Mouse (Mus musculus) forebrain, embryonic 12.5 days (tissue): Measurements from ENCODE around the gene Esx1. TPM values are rescaled to one million over a fixed set of nuclear protein-coding genes. Genes with fewer than 3 reads are reported as not detected.

Source experiments
- ATAC-seq: fragments of 200-750 bp; cut with Nextera tagmentation; 2 replicates; pipeline ENCODE4 v1.8.0; 2017; ENCODE audit warnings: moderate TSS enrichment; ENCODE audit not compliant: low FRiP score
- H3K27ac ChIP-seq: fragments of 300-500 bp; sonication (generic); 2 replicates; pipeline ENCODE4 v1.5.1; 2016; ENCODE audit warnings: mild to moderate bottlenecking
- H3K27me3 ChIP-seq: fragments of 300-500 bp; sonication (generic); 2 replicates; pipeline ENCODE4 v1.6.1; 2016; ENCODE audit warnings: mild to moderate bottlenecking
- H3K36me3 ChIP-seq: fragments of 300-500 bp; sonication (generic); replicated peaks from 2 replicates; pipeline ENCODE4 v1.6.1; 2016; ENCODE audit warnings: mild to moderate bottlenecking
- H3K4me1 ChIP-seq: fragments of 300-500 bp; sonication (generic); 2 replicates; pipeline ENCODE4 v1.6.1; 2016
- H3K4me2 ChIP-seq: fragments of 300-500 bp; sonication (generic); 2 replicates; pipeline ENCODE4 v1.6.1; 2016; ENCODE audit warnings: mild to moderate bottlenecking, moderate library complexity
- H3K4me3 ChIP-seq: fragments of 300-500 bp; sonication (generic); replicated peaks from 2 replicates; pipeline ENCODE4 v1.5.1; 2016; ENCODE audit warnings: mild to moderate bottlenecking
- H3K9ac ChIP-seq: fragments of 300-500 bp; sonication (generic); 2 replicates; pipeline ENCODE4 v1.6.1; 2016; ENCODE audit warnings: mild to moderate bottlenecking
- H3K9me3 ChIP-seq: fragments of 300-500 bp; sonication (generic); 2 replicates; pipeline ENCODE4 v1.6.1; 2016
- WGBS: fragments of 180-500 bp; shearing (Covaris S2); methylation state at CpG from one replicate; pipeline ENCODE4 v1.1.7; 2016; 5-methylcytosine and 5-hydroxymethylcytosine counted together
- polyA plus RNA-seq: library from polyadenylated mRNA; unstranded; fragments of >200 nt; fragmentation: Nextera tagmentation; extraction: Ambion mirVana; gene quantifications from 2 replicates; pipeline ENCODE4 v1.2.1, GENCODE M21; 2016

The Esx1 gene
- not detected in 2 replicates for polyA plus RNA-seq

- H3K27ac ChIP-seq, result no peak within 1 kb of the TSS
- H3K4me1 ChIP-seq, result peaks cover 10% of the 10 kb centered on the region
- no peak within 1 kb of the TSS for H3K9ac ChIP-seq
- H3K4me3 ChIP-seq, result peak within 1 kb of the TSS; percentile 13
- peak within 1 kb of the TSS; percentile 32 for H3K4me2 ChIP-seq
- H3K27me3 ChIP-seq, result peaks cover 79% of the 10 kb centered on the region
- no peaks in the 10 kb centered on the region for H3K9me3 ChIP-seq
- ATAC-seq, result no peak
- no peaks in the 10 kb centered on the region for H3K36me3 ChIP-seq
- WGBS, result 26% methylated on average over 18 of the region's 21 CpGs
Measured at GRCm38 (mm10) chrX:137121718-137122117, at the start of gene Esx1. Gene Esx1 (minus strand): TSS chrX:137122083.

DNA sequence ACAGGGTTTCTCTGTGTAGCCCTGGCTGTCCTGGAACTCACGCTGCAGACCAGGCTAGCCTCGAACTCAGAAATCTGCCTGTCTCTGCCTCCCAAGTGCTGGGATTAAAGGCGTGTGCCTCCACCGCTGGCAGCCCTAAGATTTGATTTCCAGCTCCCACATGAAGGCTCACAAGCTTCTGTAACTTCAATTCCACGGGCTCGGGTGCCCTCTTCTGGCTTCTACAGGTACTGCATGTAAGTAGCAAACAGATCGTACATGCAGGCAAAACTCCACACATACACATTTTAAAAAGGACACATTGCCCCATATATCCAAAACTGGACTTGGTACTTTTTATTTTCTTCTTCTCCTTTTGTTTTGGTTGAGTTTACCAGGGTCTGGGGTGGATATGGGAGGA, 48.1 kb upstream of the Esx1 start:
- no peak overlapping the region for H3K4me3 ChIP-seq
- WGBS, result 39% methylated on average over 7 of the region's 7 CpGs

GRCm38 (mm10) chrX:137167658-137168057, 45.8 kb upstream of the Esx1 start:
- no peak overlapping the region for H3K27ac ChIP-seq
- H3K4me2 ChIP-seq, result no peak overlapping the region
- ATAC-seq, result no peak
- H3K9me3 ChIP-seq, result no peaks in the 10 kb centered on the region
- 78% methylated on average over 7 of the region's 7 CpGs for WGBS
- no peak overlapping the region for H3K4me3 ChIP-seq
- H3K9ac ChIP-seq, result no peak overlapping the region
- H3K36me3 ChIP-seq, result no peaks in the 10 kb centered on the region
- H3K27me3 ChIP-seq, result no peaks in the 10 kb centered on the region
- H3K4me1 ChIP-seq, result no peaks in the 10 kb centered on the region

More for the DNA sequence above, 48.1 kb upstream of the Esx1 start:
- Histone ChIP-seq H3K27me3 (no peaks in the 10 kb centered on the region), H3K27ac (no peak overlapping the region), H3K9me3 (no peaks in the 10 kb centered on the region), H3K4me2 (no peak overlapping the region), H3K9ac (no peak overlapping the region), H3K36me3 (no peaks in the 10 kb centered on the region), H3K4me1 (no peaks in the 10 kb centered on the region)
- no peak for ATAC-seq

DNA sequence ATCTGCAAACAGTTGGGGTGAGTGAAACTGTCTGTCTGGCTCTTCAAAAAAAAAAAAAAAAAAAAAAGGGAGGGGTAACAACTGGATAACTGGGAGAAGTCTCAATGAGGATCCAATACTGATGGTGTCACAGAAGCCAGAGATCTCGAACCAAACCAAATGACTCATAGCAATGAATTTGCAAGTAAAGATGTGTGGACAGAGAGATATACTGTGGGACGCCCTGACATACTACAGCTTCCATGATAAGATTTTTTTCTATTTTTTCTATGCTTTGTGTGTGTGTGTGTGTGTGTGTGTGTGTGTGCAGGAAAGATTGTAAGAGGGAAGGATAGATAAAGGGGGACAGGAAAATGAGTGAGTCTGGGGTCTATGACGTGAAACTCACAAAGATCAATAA, 43.7 kb upstream of the Esx1 start:
- H3K4me2 ChIP-seq, result no peak overlapping the region
- no peak overlapping the region for H3K27ac ChIP-seq
- H3K27me3 ChIP-seq, result no peaks in the 10 kb centered on the region
- 84% methylated on average over 3 of the region's 3 CpGs for WGBS
- no peaks in the 10 kb centered on the region for H3K9me3 ChIP-seq
- no peak overlapping the region for H3K9ac ChIP-seq
- no peaks in the 10 kb centered on the region for H3K4me1 ChIP-seq
- no peak for ATAC-seq
- no peak overlapping the region for H3K4me3 ChIP-seq
- no peaks in the 10 kb centered on the region for H3K36me3 ChIP-seq

DNA sequence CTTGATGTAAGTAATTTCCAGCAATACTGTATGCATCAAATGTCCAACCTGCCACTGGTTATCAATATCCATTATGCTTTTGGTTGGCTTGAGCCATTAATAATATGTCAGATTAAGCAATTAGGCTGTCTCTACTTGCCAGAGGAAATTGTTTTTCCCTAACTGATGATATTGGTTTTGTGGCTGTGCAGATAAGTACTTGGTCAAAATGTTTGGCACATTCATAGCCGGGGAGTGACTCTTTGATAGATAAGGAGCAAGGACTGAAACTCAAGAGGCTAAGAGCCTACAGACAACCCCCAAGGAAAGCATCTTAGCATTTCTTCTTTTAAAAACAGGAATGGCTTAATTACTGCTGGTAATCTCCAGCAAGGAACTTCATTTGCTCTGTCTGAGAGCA, 40.8 kb upstream of the Esx1 start:
- no peaks in the 10 kb centered on the region for H3K36me3 ChIP-seq
- ATAC-seq, result no peak
- H3K9ac ChIP-seq, result no peak overlapping the region
- no peaks in the 10 kb centered on the region for H3K9me3 ChIP-seq
- H3K4me1 ChIP-seq, result no peaks in the 10 kb centered on the region
- H3K4me2 ChIP-seq, result no peak overlapping the region
- 87% methylated on average over 1 of the region's 1 CpGs for WGBS
- peaks cover 3% of the 10 kb centered on the region; the same call in 1 of the 2 replicates for H3K27me3 ChIP-seq
- H3K4me3 ChIP-seq, result no peak overlapping the region
- no peak overlapping the region for H3K27ac ChIP-seq

- H3K9me3 ChIP-seq, result no peaks in the 10 kb centered on the region
- no peaks in the 10 kb centered on the region for H3K36me3 ChIP-seq
- 76% methylated on average over 3 of the region's 3 CpGs for WGBS
- H3K9ac ChIP-seq, result no peak overlapping the region
- no peaks in the 10 kb centered on the region for H3K4me1 ChIP-seq
- H3K27me3 ChIP-seq, result peaks cover 3% of the 10 kb centered on the region; the same call in 1 of the 2 replicates
- no peak overlapping the region for H3K4me3 ChIP-seq
- no peak overlapping the region for H3K4me2 ChIP-seq
- H3K27ac ChIP-seq, result no peak overlapping the region
- ATAC-seq, result no peak
Measured at GRCm38 (mm10) chrX:137160971-137161370, 39.1 kb upstream of the Esx1 start.

DNA sequence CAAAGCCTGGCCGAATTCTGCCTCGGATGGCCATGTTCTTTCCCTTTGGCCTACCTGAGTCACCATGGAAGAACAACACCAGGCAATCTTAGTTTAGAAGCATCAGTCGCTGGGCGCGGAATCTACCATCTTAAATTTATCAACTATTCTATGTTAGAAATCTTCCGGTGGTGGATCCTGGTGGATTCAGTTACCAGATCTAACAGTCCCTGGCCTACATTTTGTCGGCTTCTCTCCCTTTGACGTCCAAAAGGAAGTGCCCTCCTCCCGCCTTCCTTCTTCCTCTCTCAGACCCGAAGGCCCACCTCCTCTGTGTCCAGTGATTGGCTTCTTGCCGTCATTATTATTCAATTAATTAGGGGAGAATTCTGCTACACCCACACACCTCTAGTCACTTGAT, 27.2 kb upstream of the Esx1 start:
- no peaks in the 10 kb centered on the region for H3K27me3 ChIP-seq
- no peak overlapping the region for H3K9ac ChIP-seq
- 89% methylated on average over 11 of the region's 11 CpGs for WGBS
- no peak overlapping the region for H3K4me2 ChIP-seq
- H3K4me3 ChIP-seq, result no peak overlapping the region
- H3K36me3 ChIP-seq, result no peaks in the 10 kb centered on the region
- ATAC-seq, result no peak
- no peak overlapping the region for H3K27ac ChIP-seq
- H3K9me3 ChIP-seq, result no peaks in the 10 kb centered on the region
- H3K4me1 ChIP-seq, result no peaks in the 10 kb centered on the region

- H3K4me2 ChIP-seq, result no peak overlapping the region
- H3K36me3 ChIP-seq, result no peaks in the 10 kb centered on the region
- no peak overlapping the region for H3K27ac ChIP-seq
- no peaks in the 10 kb centered on the region for H3K9me3 ChIP-seq
- H3K27me3 ChIP-seq, result no peaks in the 10 kb centered on the region
- no peaks in the 10 kb centered on the region for H3K4me1 ChIP-seq
- no peak for ATAC-seq
- WGBS, result 36% methylated on average over 4 of the region's 4 CpGs
- no peak overlapping the region for H3K9ac ChIP-seq
- H3K4me3 ChIP-seq, result no peak overlapping the region
Measured at GRCm38 (mm10) chrX:137144674-137145073, 22.8 kb upstream of the Esx1 start.

GRCm38 (mm10) chrX:137143726-137144125, 21.8 kb upstream of the Esx1 start:
- Histone ChIP-seq H3K27ac (no peak overlapping the region), H3K27me3 (no peaks in the 10 kb centered on the region), H3K4me1 (no peaks in the 10 kb centered on the region), H3K36me3 (no peaks in the 10 kb centered on the region), H3K4me2 (no peak overlapping the region), H3K4me3 (no peak overlapping the region), H3K9me3 (no peaks in the 10 kb centered on the region), H3K9ac (no peak overlapping the region)
- WGBS, result 91% methylated on average over 4 of the region's 4 CpGs
- no peak for ATAC-seq

GRCm38 (mm10) chrX:137142546-137142945, 20.7 kb upstream of the Esx1 start:
- H3K9me3 ChIP-seq, result no peaks in the 10 kb centered on the region
- no peaks in the 10 kb centered on the region for H3K27me3 ChIP-seq
- no peaks in the 10 kb centered on the region for H3K4me1 ChIP-seq
- 20% methylated on average over 2 of the region's 2 CpGs for WGBS
- ATAC-seq, result no peak
- no peak overlapping the region for H3K4me3 ChIP-seq
- no peak overlapping the region for H3K27ac ChIP-seq
- H3K36me3 ChIP-seq, result no peaks in the 10 kb centered on the region
- H3K9ac ChIP-seq, result no peak overlapping the region
- no peak overlapping the region for H3K4me2 ChIP-seq

DNA sequence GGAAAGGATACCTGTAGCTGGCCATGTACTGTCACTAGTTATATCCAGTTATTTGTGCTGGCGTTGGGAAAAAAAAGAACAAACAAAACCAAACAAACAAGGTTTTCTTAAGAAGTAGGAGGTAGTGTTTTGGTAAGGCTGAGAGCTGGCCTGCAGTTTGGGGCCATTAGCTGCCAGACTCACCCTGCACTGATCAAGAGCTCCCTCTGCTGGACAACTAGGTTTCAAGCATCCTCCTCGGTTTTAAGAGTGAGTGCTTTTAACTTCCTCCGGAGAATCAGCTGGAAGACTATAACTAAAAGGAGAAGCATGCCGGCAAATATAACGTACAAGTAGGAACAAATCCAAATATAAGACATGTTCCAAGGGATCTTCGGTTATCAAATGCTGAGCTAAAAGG, 19.8 kb upstream of the Esx1 start:
- H3K9me3 ChIP-seq, result no peaks in the 10 kb centered on the region
- H3K27ac ChIP-seq, result no peak overlapping the region
- no peak overlapping the region for H3K4me3 ChIP-seq
- no peak overlapping the region for H3K9ac ChIP-seq
- no peaks in the 10 kb centered on the region for H3K36me3 ChIP-seq
- H3K27me3 ChIP-seq, result no peaks in the 10 kb centered on the region
- no peak for ATAC-seq
- H3K4me1 ChIP-seq, result no peaks in the 10 kb centered on the region
- H3K4me2 ChIP-seq, result no peak overlapping the region
- WGBS, result 17% methylated on average over 6 of the region's 6 CpGs

- no peak for ATAC-seq
Measured at GRCm38 (mm10) chrX:137127542-137127941, 5.7 kb upstream of the Esx1 start.

DNA sequence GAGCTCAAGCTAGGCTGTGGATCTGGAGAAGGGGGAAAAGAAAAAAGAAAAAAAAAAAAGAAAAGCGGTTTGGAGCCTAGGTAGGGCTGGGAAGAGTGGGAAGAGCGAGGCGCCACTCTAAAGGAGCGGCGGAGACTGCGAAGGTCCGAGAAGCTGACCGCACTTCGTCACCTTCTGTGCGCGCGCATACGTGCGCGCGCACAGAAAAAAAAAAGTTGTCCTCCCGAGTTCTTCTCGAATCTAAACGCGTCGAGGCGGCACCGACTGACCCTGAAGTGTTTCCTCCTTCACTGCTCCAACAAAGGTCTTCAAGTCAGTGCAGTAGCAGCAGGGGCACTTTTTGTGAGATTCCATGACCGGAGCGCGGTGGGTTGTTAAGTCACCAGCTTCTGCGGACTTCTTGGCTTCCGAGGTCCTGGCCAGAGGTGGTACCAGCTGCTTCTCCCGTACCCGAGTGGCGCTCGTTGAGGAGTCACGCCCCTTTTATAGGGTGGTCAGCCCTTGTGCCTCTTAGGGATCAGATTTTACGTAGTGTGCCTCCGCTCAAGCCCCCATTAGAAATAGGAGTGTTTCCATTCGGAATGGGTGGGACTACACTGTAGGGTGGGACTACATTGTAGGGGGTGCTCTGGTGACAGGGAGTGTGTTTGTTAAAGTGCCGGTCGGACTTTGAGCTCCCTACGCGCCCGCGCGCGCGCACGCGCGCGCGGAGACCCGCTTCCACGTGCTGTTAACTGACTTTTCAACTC, 2.0 kb downstream of the Esx1 start:
- H3K27me3 ChIP-seq, result peaks cover 81% of the 10 kb centered on the region
- no peaks in the 10 kb centered on the region for H3K36me3 ChIP-seq
- peaks cover 10% of the 10 kb centered on the region for H3K4me1 ChIP-seq
- WGBS, result 15% methylated on average over 52 of the region's 52 CpGs
- no peak for ATAC-seq
- H3K9me3 ChIP-seq, result no peaks in the 10 kb centered on the region
- peak overlapping the region; percentile 33 for H3K4me2 ChIP-seq
- no peak overlapping the region for H3K27ac ChIP-seq
- 0 out of 2 replicates have a peak overlapping the region, but pooled peaks have one; percentile 5 for H3K4me3 ChIP-seq
- no peak overlapping the region for H3K9ac ChIP-seq

More at GRCm38 (mm10) chrX:137127542-137127941, 5.7 kb upstream of the Esx1 start:
- Histone ChIP-seq H3K4me3 (no peak overlapping the region), H3K9me3 (no peaks in the 10 kb centered on the region), H3K27ac (no peak overlapping the region), H3K27me3 (peaks cover 53% of the 10 kb centered on the region), H3K4me1 (no peaks in the 10 kb centered on the region), H3K9ac (no peak overlapping the region), H3K36me3 (no peaks in the 10 kb centered on the region), H3K4me2 (no peak overlapping the region)
- 13% methylated on average over 17 of the region's 17 CpGs for WGBS
